Mouse (Mus musculus): ENCODE results near the gene Tulp2. TPM values are rescaled to one million over a fixed set of nuclear protein-coding genes. Genes with fewer than 3 reads are reported as not detected.

Tulp2 gene
- polyA plus RNA-seq, 1 experiment from 2014 or later: 1.1 TPM

DNA sequence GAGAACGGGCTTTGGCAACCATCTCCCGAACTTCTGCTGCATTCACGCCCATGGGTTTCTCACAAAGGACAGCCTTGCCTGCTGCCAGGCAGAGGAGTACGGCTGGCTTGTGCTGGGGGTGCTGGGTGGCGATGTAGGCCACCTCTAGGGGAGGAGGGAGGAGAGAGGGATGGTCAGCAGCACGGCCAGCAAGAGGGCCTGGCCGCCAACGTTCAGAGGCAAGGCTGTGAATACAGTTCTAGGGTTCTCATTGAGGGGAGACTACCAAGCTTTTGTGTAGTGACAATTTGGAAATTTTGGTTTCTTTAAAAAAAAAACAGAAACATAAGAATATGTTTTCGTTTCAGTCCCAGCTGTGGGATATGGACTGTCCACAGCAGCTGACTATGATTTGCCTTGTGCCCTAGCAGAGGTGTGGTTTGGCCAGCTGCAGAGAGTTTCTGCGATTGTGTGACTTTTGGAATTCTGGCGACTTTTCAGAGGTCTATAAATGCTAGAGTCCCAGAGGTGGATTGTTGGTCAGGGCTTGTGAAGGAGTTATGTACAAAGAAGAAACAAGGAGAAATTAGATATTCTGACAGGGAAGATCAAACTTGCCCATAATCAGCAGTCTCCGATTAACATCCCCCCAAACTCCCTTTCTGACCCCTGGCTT, 5.2 kb downstream of the Tulp2 start, which contains the start of gene Gm45808:
TSS of gene Gm45808 (minus strand) at position 51 of the 655 bp plus-strand sequence.
- Histone ChIP-seq H3K4me2 (ENCODE audit: low read depth, severe bottlenecking) (no peak within 1 kb of the TSS; the same call in 1 of the 2 replicates), H3K36me3 (ENCODE audit: control insufficient read depth, insufficient read depth, low read length) (no peaks in the 10 kb centered on the region), H3K9ac (ENCODE audit: low read length) (no peak within 1 kb of the TSS), H3K4me3 (ENCODE audit: low read depth, low read length) (no peak within 1 kb of the TSS), H3K9me3 (ENCODE audit: control insufficient read depth, low read length) (no peaks in the 10 kb centered on the region), H3K27me3 (ENCODE audit: control insufficient read depth, insufficient read depth, low read length) (no peaks in the 10 kb centered on the region), H3K27ac (replicated peaks; ENCODE audit: low read depth, low read length) (no peak within 1 kb of the TSS), H3K4me1 (ENCODE audit: control insufficient read depth, insufficient read depth, low read length) (peaks cover 11% of the 10 kb centered on the region; the same call in 1 of the 2 replicates)
- WGBS: 84% methylated on average over 12 of the region's 12 CpGs
- ATAC-seq (ENCODE audit: insufficient number of reproducible peaks, low FRiP score, low TSS enrichment, low read depth): no peak
- no peak for DNase-seq (ENCODE audit: low spot score)

- no peaks in the 10 kb centered on the region for H3K27me3 ChIP-seq (ENCODE audit: control insufficient read depth, insufficient read depth, low read length)
- H3K27ac ChIP-seq (replicated peaks; ENCODE audit: low read depth, low read length): peak overlapping the region; percentile 73; the same call in 1 of the 2 replicates
- ATAC-seq (ENCODE audit: insufficient number of reproducible peaks, low FRiP score, low TSS enrichment, low read depth) (peak; percentile 33; the same call in 1 of the 2 replicates), DNase-seq (ENCODE audit: low spot score) (peak; percentile 37)
- H3K9me3 ChIP-seq (ENCODE audit: control insufficient read depth, low read length): no peaks in the 10 kb centered on the region
- 32% methylated on average over 11 of the region's 11 CpGs for whole genome bisulfite sequencing
- H3K9ac ChIP-seq (ENCODE audit: low read length): no peak overlapping the region
- H3K4me3 ChIP-seq (ENCODE audit: low read depth, low read length): peak overlapping the region; percentile 41
- peaks cover 11% of the 10 kb centered on the region; the same call in 1 of the 2 replicates for H3K4me1 ChIP-seq (ENCODE audit: control insufficient read depth, insufficient read depth, low read length)
- no peaks in the 10 kb centered on the region; the same call in 1 of the 2 replicates for H3K36me3 ChIP-seq (ENCODE audit: control insufficient read depth, insufficient read depth, low read length)
- H3K4me2 ChIP-seq (ENCODE audit: low read depth, severe bottlenecking): peak overlapping the region; percentile 57
Observed at GRCm38 (mm10) chr7:45487861-45488292, 6.2 kb downstream of the Tulp2 start.

- Histone ChIP-seq H3K4me1 (ENCODE audit: control insufficient read depth, insufficient read depth, low read length) (peaks cover 11% of the 10 kb centered on the region; the same call in 1 of the 2 replicates), H3K4me2 (ENCODE audit: low read depth, severe bottlenecking) (peak within 1 kb of the TSS; percentile 57), H3K27ac (replicated peaks; ENCODE audit: low read depth, low read length) (peak within 1 kb of the TSS; percentile 73; the same call in 1 of the 2 replicates), H3K27me3 (ENCODE audit: control insufficient read depth, insufficient read depth, low read length) (no peaks in the 10 kb centered on the region), H3K9me3 (ENCODE audit: control insufficient read depth, low read length) (no peaks in the 10 kb centered on the region), H3K4me3 (ENCODE audit: low read depth, low read length) (peak within 1 kb of the TSS; percentile 41), H3K9ac (ENCODE audit: low read length) (peak within 1 kb of the TSS; percentile 70), H3K36me3 (ENCODE audit: control insufficient read depth, insufficient read depth, low read length) (peaks cover 1% of the 10 kb centered on the region; the same call in 1 of the 2 replicates)
- peak; percentile 72 for DNase-seq (ENCODE audit: low spot score)
- WGBS: 8% methylated on average over 36 of the region's 38 CpGs
- peak; percentile 48 for ATAC-seq (ENCODE audit: insufficient number of reproducible peaks, low FRiP score, low TSS enrichment, low read depth)
Observed at GRCm38 (mm10) chr7:45488293-45489204, 6.9 kb downstream of the Tulp2 start, which contains the start of gene Dhdh. Dhdh (minus strand) TSS chr7:45488805.

DNA sequence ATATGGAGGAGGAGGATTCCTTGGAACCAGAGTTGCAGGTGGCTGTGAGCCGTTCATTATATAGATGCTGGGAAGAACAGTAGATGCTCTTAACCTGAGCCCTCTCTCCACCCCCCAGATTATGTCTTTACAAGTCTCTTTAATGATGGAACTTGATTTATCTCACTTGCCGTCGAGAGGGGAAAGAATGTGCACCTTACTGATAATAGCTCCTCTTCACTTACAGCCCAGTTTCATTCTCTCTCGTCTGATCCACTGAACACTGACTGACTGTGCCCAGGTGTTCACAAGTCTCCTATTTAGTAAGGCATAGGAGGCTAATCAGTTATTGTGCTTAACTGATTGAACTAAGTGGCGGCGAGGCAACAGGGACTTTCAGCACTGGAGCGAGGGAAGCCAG, 7.9 kb downstream of the Tulp2 start:
- no peak overlapping the region for H3K27ac ChIP-seq (replicated peaks; ENCODE audit: low read depth, low read length)
- H3K9ac ChIP-seq (ENCODE audit: low read length): no peak overlapping the region
- H3K36me3 ChIP-seq (ENCODE audit: control insufficient read depth, insufficient read depth, low read length): peaks cover 11% of the 10 kb centered on the region
- no peak overlapping the region for H3K4me2 ChIP-seq (ENCODE audit: low read depth, severe bottlenecking)
- ATAC-seq (ENCODE audit: insufficient number of reproducible peaks, low FRiP score, low TSS enrichment, low read depth) (no peak), DNase-seq (ENCODE audit: low spot score) (no peak)
- WGBS: 71% methylated on average over 7 of the region's 7 CpGs
- no peaks in the 10 kb centered on the region for H3K27me3 ChIP-seq (ENCODE audit: control insufficient read depth, insufficient read depth, low read length)
- no peaks in the 10 kb centered on the region for H3K9me3 ChIP-seq (ENCODE audit: control insufficient read depth, low read length)
- H3K4me1 ChIP-seq (ENCODE audit: control insufficient read depth, insufficient read depth, low read length): peaks cover 11% of the 10 kb centered on the region; the same call in 1 of the 2 replicates
- H3K4me3 ChIP-seq (ENCODE audit: low read depth, low read length): no peak overlapping the region

GRCm38 (mm10) chr7:45490822-45491221, 9.1 kb downstream of the Tulp2 start:
- H3K9me3 ChIP-seq (ENCODE audit: control insufficient read depth, low read length): no peaks in the 10 kb centered on the region
- H3K4me3 ChIP-seq (ENCODE audit: low read depth, low read length): no peak overlapping the region
- H3K27ac ChIP-seq (replicated peaks; ENCODE audit: low read depth, low read length): no peak overlapping the region
- no peaks in the 10 kb centered on the region for H3K27me3 ChIP-seq (ENCODE audit: control insufficient read depth, insufficient read depth, low read length)
- ATAC-seq (ENCODE audit: insufficient number of reproducible peaks, low FRiP score, low TSS enrichment, low read depth) (0 out of 2 replicates have a peak, but pooled peaks have one; percentile 13), DNase-seq (ENCODE audit: low spot score) (peak; percentile 49)
- peaks cover 14% of the 10 kb centered on the region for H3K36me3 ChIP-seq (ENCODE audit: control insufficient read depth, insufficient read depth, low read length)
- peak overlapping the region; percentile 24; the same call in 1 of the 2 replicates for H3K4me2 ChIP-seq (ENCODE audit: low read depth, severe bottlenecking)
- H3K4me1 ChIP-seq (ENCODE audit: control insufficient read depth, insufficient read depth, low read length): peaks cover 11% of the 10 kb centered on the region; the same call in 1 of the 2 replicates
- no peak overlapping the region for H3K9ac ChIP-seq (ENCODE audit: low read length)
- WGBS: 21% methylated on average over 9 of the region's 9 CpGs

DNA sequence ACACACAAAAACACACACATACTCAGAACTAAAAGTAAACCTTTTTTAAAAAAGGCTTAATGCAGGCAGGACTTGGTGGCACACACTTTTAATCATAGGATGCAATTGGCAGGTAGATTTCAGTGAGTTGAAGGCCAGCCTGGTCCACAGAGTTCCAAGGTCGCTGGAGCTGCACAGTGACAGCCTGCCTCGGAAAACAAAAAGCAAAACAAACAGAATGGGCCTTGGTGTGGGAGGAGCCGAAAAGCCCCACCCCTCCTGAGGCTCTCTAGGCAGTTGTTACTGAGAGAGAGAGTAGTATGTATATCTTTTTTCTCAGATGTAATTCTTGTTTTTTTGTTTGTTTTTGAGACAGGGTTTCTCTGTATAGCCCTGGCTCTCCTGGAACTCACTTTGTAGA, 9.6 kb downstream of the Tulp2 start:
- H3K27ac ChIP-seq (replicated peaks; ENCODE audit: low read depth, low read length): no peak overlapping the region
- WGBS: 25% methylated on average over 3 of the region's 3 CpGs
- peaks cover 17% of the 10 kb centered on the region for H3K36me3 ChIP-seq (ENCODE audit: control insufficient read depth, insufficient read depth, low read length)
- peaks cover 11% of the 10 kb centered on the region; the same call in 1 of the 2 replicates for H3K4me1 ChIP-seq (ENCODE audit: control insufficient read depth, insufficient read depth, low read length)
- ATAC-seq (ENCODE audit: insufficient number of reproducible peaks, low FRiP score, low TSS enrichment, low read depth) (no peak), DNase-seq (ENCODE audit: low spot score) (no peak)
- H3K9me3 ChIP-seq (ENCODE audit: control insufficient read depth, low read length): no peaks in the 10 kb centered on the region
- H3K4me3 ChIP-seq (ENCODE audit: low read depth, low read length): no peak overlapping the region
- H3K4me2 ChIP-seq (ENCODE audit: low read depth, severe bottlenecking): no peak overlapping the region
- no peaks in the 10 kb centered on the region for H3K27me3 ChIP-seq (ENCODE audit: control insufficient read depth, insufficient read depth, low read length)
- H3K9ac ChIP-seq (ENCODE audit: low read length): no peak overlapping the region

DNA sequence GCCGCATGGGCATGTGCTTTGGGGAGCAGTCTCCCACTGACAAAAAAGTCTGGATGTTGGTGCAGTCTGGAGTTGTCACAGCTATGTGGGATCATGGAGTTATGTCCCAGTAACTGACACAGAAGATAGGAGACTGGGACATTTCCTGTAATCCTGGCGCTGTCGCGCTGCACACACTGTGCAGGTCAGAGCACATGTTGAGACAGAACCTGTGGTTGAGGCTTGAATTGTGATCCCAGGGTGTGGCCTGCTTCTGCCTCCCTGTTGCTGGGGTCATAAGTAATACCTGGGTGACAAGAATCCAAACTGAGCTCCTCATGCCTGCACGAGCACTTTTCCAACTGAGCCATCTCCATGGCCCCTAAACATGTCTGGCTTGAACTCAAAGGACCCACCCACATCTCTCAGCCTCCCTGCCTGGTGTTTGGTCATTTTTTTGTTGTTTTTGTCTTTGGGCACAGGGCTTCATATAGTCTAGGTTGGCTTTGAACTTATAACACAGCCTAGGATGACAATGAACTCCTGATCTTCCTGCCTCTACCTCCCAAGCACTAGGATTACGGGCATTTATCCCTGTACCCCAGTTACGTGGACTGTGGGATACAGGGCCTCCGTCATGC, 10.7 kb downstream of the Tulp2 start:
- H3K4me3 ChIP-seq (ENCODE audit: low read depth, low read length): no peak overlapping the region
- H3K27me3 ChIP-seq (ENCODE audit: control insufficient read depth, insufficient read depth, low read length): no peaks in the 10 kb centered on the region
- peaks cover 11% of the 10 kb centered on the region; the same call in 1 of the 2 replicates for H3K4me1 ChIP-seq (ENCODE audit: control insufficient read depth, insufficient read depth, low read length)
- ATAC-seq (ENCODE audit: insufficient number of reproducible peaks, low FRiP score, low TSS enrichment, low read depth) (no peak), DNase-seq (ENCODE audit: low spot score) (no peak)
- no peaks in the 10 kb centered on the region for H3K9me3 ChIP-seq (ENCODE audit: control insufficient read depth, low read length)
- no peak overlapping the region for H3K27ac ChIP-seq (replicated peaks; ENCODE audit: low read depth, low read length)
- no peak overlapping the region for H3K9ac ChIP-seq (ENCODE audit: low read length)
- H3K36me3 ChIP-seq (ENCODE audit: control insufficient read depth, insufficient read depth, low read length): peaks cover 17% of the 10 kb centered on the region
- 95% methylated on average over 8 of the region's 8 CpGs for WGBS
- H3K4me2 ChIP-seq (ENCODE audit: low read depth, severe bottlenecking): no peak overlapping the region

DNA sequence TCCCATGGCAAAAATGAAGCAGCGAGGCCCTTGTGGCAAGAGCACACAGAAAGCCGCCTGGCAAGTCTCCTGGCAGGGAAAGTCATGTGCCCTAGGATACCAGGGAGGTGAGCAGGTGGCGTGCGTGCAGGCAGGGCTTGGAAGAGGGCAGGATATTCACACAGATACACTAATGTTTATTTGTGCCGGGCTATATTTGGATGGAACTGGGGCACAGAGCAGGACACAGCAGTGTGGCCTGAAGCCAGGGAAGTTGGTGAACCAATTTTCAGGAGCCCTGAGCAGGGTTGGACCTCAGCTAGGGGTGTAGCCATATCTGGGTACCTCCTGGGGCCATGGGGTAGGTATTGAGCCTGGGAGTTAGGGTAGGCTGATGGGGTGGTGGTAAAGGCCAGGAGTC, 11.3 kb downstream of the Tulp2 start:
- Histone ChIP-seq H3K36me3 (ENCODE audit: control insufficient read depth, insufficient read depth, low read length) (peaks cover 17% of the 10 kb centered on the region), H3K27ac (replicated peaks; ENCODE audit: low read depth, low read length) (no peak overlapping the region), H3K4me1 (ENCODE audit: control insufficient read depth, insufficient read depth, low read length) (peaks cover 10% of the 10 kb centered on the region; the same call in 1 of the 2 replicates), H3K27me3 (ENCODE audit: control insufficient read depth, insufficient read depth, low read length) (no peaks in the 10 kb centered on the region), H3K4me2 (ENCODE audit: low read depth, severe bottlenecking) (no peak overlapping the region), H3K4me3 (ENCODE audit: low read depth, low read length) (no peak overlapping the region), H3K9ac (ENCODE audit: low read length) (no peak overlapping the region), H3K9me3 (ENCODE audit: control insufficient read depth, low read length) (no peaks in the 10 kb centered on the region)
- DNase-seq (ENCODE audit: low spot score): no peak
- no peak for ATAC-seq (ENCODE audit: insufficient number of reproducible peaks, low FRiP score, low TSS enrichment, low read depth)
- WGBS: 93% methylated on average over 5 of the region's 5 CpGs
